Mouse (Mus musculus) cerebellum, adult 8-10 months (tissue): ENCODE data around the gene Exoc5.

Experiments
- DNase-seq: peaks from one replicate; pipeline ENCODE4 v3.0.0; 2022

The Exoc5 gene

GRCm38 (mm10) chr14:48998795-48999194, 67.7 kb downstream of the Exoc5 start:
- no peak for DNase-seq

GRCm38 (mm10) chr14:48993861-48994260, 72.6 kb downstream of the Exoc5 start:
- no peak for DNase-seq

GRCm38 (mm10) chr14:48992070-48992580, 74.3 kb downstream of the Exoc5 start:
- DNase-seq: no peak

- DNase-seq: no peak
Measured at GRCm38 (mm10) chr14:48991144-48991522, 75.3 kb downstream of the Exoc5 start.

GRCm38 (mm10) chr14:48990471-48991143, 75.8 kb downstream of the Exoc5 start:
- peak; percentile 61 for DNase-seq

- DNase-seq: no peak
Measured at GRCm38 (mm10) chr14:48989831-48990230, 76.6 kb downstream of the Exoc5 start.

GRCm38 (mm10) chr14:48986231-48986630, 80.2 kb downstream of the Exoc5 start:
- no peak for DNase-seq

- peak; percentile 61 for DNase-seq
Measured at GRCm38 (mm10) chr14:48985673-48986072, 80.8 kb downstream of the Exoc5 start.

- no peak for DNase-seq
Measured at GRCm38 (mm10) chr14:48978971-48979388, 87.5 kb downstream of the Exoc5 start.

GRCm38 (mm10) chr14:48971546-48971945, 94.9 kb downstream of the Exoc5 start:
- no peak for DNase-seq

- DNase-seq: no peak
Measured at GRCm38 (mm10) chr14:48968670-48969069, 97.8 kb downstream of the Exoc5 start.
